22 mouse cellular contexts compared by ENCODE assay signal in genomic region chr12:47089234-47089633, GRCm38 (mm10).
"Had no signal": no experiment of that assay in that cellular context is flagged by ENCODE, and none has a peak within 500 bp of the region (broad histone marks: within the 10 kb centered on the region; RNA-seq: fewer than 3 reads in every experiment).

No protein-coding gene starts in this region.

- H3K9ac ChIP-seq: liver, embryonic 15.5 days; liver, postnatal 0 days; lung, embryonic 15.5 days; midbrain, embryonic 13.5 days; neural tube, embryonic 13.5 days; neural tube, embryonic 15.5 days had no signal

- DNase-seq: liver, postnatal 0 days; lung, adult 2 months; lung, postnatal 14 days; lung, postnatal 36 days; retina, postnatal 1 day; right cerebral cortex, adult 18-20 months; right cerebral cortex, postnatal 25 days; right cerebral cortex, postnatal 4 days; spleen, adult 18-20 months; thymus, adult 18-20 months; thymus, postnatal 14 days; thymus, postnatal 36 days had no signal

- H3K4me2 ChIP-seq: liver, embryonic 15.5 days; lung, embryonic 15.5 days; midbrain, embryonic 13.5 days; neural tube, embryonic 13.5 days; neural tube, embryonic 15.5 days had no signal

- H3K9me3 ChIP-seq: liver, embryonic 15.5 days; lung, embryonic 15.5 days; megakaryocyte, embryonic 14.5 days; midbrain, embryonic 10.5 days; midbrain, embryonic 13.5 days; neural tube, embryonic 13.5 days; neural tube, embryonic 15.5 days had no signal

- H3K4me3 ChIP-seq: liver, embryonic 15.5 days; lung, embryonic 15.5 days; megakaryocyte, embryonic 14.5 days; midbrain, embryonic 10.5 days; midbrain, embryonic 13.5 days; myocyte; neural tube, embryonic 13.5 days; neural tube, embryonic 15.5 days had no signal

- H3K4me1 ChIP-seq: liver, embryonic 15.5 days; lung, embryonic 15.5 days; megakaryocyte, embryonic 14.5 days; midbrain, embryonic 10.5 days; midbrain, embryonic 13.5 days; neural tube, embryonic 13.5 days; neural tube, embryonic 15.5 days had no signal

- ATAC-seq: liver, postnatal 0 days; lung, postnatal 0 days; midbrain, embryonic 13.5 days had no signal

- H3K36me3 ChIP-seq: liver, embryonic 15.5 days; lung, embryonic 15.5 days; midbrain, embryonic 10.5 days; midbrain, embryonic 13.5 days; neural tube, embryonic 13.5 days; neural tube, embryonic 15.5 days had no signal

- H3K27me3 ChIP-seq: liver, embryonic 15.5 days; lung, embryonic 15.5 days; megakaryocyte, embryonic 14.5 days; midbrain, embryonic 13.5 days; neural tube, embryonic 13.5 days; neural tube, embryonic 15.5 days had no signal

- H3K27ac ChIP-seq: liver, embryonic 15.5 days; lung, embryonic 15.5 days; macrophage; midbrain, embryonic 10.5 days; midbrain, embryonic 13.5 days; neural tube, embryonic 13.5 days; neural tube, embryonic 15.5 days had no signal
